Mouse (Mus musculus): ENCODE measurements around the gene Bcl9l.
"Not testable (repeated sequence)": the region's sequence is repeated elsewhere in the genome, so short reads cannot be mapped to it uniquely, and the experiment has no call there.

Bcl9l gene

DNA sequence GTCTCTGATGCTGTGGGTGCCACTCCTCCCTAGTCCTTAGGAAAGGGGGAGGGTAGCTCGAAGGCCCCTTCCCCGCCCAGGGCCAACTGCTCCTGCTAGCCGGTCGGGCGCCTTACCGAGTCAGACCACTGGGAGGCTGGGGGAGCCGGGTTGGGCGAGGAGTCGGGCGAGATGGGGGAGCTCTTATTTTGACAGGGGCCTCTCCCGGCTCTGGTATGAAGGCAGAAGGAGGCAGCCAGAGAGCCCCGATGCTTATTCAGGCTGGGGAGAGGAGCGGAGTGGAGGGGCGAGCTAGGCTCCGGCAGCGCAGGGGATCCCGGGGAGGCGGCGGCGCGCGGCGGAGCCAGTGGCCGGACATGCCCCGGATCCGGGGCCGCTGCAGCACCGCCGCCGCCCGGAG is at the start of gene Bcl9l:
Gene Bcl9l (plus strand): TSS at position 274 of the 400 bp plus-strand sequence.
- no peak for DNase-seq (ENCODE audit: low read depth, low spot score)

DNA sequence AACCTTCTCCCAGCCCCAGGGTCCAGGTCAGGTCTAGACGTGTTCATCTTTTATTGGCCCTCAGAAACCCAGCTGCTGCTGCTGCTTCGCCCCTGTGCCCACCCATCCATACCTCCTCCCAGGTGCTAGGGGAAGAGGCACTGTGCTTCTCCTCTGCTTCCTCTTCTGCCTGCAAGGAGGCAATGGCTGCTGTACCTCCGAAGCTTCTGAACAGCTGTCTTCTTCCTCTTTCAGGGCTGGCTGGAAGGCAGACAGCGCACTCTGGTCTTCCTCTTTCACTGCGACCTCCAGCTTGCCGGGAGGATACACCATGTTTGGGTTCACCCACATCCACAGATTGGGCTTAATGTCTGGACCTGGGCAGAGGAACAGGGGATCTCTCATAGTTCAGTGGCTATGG is 46.9 kb upstream of the Bcl9l start:
- DNase-seq (ENCODE audit: low read depth, low spot score), result no peak

DNA sequence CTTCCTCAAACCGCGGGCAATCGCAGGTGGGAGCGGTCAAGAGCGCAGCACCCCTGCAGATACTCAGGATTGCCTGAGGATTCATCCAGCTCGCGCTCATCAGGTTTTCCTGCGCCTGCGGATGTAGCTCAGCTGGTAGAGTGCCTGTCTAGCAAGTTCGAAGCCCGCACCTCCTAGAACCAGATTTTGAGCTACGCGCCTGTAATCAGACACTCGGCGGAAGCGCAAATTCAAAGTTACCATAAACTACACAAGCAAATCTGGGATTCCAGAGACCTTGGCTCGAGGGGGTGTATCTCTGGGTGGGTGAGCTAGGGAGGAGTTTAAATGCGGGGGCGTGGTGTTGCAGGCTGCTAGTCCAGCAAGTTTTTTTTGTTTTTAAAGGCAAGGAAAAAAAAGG is 41.7 kb upstream of the Bcl9l start, which contains the start of gene Foxr1:
Gene Foxr1 (minus strand): TSS at position 176 of the 400 bp plus-strand sequence.
- DNase-seq (ENCODE audit: low read depth, low spot score), result no peak

DNA sequence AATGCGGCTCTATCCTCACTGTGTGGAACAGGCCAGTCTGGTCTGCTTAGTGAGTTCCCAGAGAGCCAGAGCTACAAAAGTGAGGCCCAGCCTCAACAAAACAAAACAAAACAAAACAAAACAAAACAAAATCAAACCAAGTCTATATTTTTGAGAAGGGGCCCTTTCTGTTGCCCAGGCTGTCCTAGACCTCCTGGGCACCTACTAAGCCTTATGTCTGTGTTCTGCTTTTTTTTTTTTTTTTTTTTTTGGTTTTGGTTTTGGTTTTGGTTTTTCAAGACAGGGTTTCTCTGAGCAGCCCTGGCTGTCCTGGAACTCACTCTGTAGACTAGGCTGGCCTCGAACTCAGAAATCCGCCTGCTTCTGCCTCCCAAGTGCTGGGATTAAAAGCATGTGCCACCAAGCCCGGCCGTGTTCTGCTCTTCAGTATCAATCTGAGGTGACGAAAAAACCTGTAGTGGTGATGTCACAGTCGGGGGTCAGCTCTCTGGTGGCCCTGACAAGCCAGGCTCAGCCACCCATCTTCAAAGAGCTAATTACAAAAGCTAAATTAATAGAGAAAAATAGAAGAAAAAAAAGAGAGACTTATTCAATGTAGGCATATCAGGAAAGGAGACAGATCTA is 38.1 kb upstream of the Bcl9l start:
- DNase-seq (ENCODE audit: low read depth, low spot score), result not testable (repeated sequence)

DNA sequence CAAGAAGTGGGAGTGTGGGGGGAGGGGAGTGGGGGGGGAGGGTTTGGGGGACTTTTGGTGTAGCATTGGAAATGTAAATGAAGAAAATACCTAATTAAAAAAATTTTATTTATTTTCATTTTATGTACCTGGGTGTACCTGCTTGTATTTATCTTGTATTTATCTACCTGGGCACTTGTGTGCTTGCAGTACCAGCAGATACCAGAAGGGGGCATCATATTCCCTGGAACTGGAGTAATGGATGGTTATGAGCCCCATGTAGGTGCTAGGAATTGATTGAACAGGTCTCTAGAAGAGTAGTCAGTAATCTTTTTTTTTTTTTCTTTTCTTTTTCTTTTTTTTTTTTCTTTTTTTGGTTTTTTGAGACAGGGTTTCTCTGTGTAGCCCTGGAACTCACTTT is 32.2 kb upstream of the Bcl9l start:
- peak; percentile 46 for DNase-seq (ENCODE audit: low read depth, low spot score)

DNA sequence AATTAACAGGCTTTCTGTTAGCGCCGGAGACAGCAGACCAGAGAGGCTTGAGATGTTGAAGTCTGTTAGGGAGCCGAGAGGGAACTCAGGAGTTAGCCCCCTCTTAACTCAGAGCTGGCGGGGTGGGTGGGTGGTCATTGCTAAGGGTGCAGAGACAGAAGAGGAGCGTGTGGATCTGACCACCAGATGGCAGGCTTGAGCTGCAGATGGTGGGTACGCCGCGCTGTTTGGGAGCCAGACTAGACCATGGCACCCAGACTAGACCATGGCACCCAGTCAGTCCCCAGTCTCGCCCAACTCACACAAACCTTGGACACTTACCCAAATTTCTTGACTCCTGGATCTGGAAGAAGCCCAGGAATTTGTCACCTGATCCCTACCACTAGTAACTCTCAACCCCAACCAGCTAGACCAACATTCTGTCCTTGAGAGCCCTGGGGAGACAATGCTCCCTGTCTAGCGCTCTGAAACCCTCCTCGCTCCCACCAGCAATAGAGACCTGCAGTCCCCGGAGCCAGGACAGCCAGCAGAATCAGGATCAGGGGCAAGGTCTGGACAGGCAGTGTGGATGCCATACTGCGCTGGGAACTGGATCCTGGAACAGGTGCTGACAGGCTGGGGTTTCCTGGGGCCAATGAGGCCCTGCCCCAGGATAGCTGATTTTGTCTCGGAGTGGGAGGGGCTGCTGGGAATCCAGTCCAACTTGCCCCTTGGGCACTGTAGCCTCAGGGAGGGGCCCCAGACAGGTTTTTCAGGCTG is 28.3 kb upstream of the Bcl9l start:
- peak; percentile 20 for DNase-seq (ENCODE audit: low read depth, low spot score)

DNA sequence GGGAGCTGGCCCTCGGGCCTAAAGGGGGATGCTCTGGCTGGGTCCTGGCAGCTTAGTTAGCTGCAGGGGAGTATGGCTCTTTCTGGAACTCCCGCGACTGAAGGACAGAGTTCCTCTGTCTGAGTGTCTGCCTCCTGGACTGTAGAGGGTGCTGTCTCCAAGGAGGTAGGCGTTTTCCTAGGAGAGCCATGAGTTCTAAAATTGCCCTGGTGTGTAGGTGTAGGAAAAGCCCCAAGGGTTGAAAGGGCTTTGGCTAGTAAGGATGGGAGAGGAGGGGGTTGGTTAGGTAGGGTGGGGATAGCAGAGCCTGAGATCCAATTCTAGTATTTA is 27.8 kb upstream of the Bcl9l start, which contains the start of gene Upk2:
Gene Upk2 (minus strand): TSS at position 86 of the 330 bp plus-strand sequence.
- no peak for DNase-seq (ENCODE audit: low read depth, low spot score)

DNA sequence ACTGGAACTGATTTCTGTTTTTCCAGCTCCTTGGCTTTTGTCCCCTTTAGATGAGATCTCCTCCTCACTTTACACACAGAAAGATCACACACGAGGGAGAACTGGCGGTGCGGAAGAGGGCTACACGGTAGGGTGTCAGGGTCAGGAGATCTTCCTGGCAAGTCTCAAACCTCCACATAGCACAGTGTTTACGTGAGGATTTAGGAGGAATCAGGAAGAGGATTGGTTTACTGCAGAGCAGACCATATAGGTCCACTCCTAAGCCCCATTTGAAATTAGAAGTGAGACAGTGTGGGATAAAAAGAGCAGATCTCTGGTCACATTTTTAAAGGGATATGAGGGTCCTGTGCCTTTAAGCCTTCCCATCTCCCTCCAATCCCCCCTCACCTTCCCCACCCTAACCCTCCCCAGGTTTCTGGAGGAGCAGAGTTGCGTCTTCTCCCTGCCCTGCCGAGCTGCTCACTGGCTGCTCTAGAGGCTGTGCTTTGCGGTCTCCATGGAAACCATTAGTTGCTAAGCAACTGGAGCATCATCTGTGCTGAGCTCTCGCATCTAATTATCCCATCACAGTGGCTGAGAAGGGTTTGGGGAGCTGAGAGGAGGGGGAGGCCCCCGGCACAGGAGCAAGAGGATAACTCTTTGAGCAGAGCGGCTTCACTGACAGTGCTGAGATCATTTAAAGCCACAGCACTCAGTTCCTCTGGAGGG is 25.4 kb upstream of the Bcl9l start:
- no peak for DNase-seq (ENCODE audit: low read depth, low spot score)

DNA sequence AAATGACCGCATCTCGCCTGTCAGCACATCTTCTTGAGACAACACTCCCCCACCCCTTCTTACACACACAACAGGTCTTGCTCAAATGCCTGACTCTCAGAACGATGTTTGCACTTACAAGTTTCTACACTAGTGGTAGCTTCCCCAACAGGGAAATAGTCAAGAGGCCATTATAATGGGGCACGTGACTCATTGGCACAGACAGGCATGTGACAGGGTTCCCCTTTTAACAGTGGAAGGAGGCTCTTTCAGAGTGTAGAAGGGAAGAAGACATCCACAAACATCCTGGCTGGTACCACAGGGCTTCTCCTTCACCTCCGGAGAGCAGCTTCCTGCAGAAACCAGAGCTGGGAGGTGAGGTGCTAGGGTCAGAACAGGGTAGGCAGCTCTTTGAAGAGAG is 20.7 kb upstream of the Bcl9l start:
- no peak for DNase-seq (ENCODE audit: low read depth, low spot score)

DNA sequence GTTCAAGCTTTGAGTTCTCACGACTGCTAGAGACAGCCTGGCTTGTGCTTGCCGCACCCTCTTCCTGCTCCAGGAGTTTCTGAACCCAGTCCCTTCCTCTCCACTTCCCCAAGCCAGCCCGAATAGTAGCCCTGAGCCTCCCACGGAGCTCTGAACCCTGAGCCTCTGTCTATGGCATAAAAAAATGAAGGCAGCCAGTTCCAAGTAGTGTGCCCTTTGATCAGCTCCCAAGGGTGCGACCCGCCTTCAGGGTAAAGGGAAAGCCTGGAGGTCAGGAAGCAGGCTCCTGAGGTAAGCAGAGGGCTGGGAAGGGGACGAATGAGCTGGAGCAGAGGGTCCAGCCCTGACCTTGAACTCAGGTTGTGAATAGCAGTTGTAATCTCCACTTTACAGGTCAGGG is 14.4 kb upstream of the Bcl9l start:
- DNase-seq (ENCODE audit: low read depth, low spot score), result no peak

DNA sequence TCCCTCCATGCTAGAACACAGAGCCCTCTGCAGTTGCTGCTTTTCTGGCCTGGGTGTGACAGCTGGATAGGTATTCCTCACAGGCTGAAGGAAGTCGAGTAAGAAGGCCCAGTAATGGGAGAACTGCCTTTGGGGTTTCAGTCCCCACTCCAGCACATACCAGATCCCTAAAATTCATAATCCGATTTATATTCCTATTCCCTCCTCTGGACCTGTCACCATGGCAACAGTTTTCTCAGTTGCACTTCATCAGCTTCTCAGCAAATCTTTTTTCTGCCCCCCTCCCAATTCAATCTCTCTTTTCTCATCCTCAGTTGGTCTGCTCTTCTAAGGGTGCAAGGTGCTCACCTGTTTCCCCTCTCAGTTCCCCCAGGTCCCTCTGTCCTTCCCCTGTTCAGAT is 13.8 kb upstream of the Bcl9l start:
- DNase-seq (ENCODE audit: low read depth, low spot score), result no peak

DNA sequence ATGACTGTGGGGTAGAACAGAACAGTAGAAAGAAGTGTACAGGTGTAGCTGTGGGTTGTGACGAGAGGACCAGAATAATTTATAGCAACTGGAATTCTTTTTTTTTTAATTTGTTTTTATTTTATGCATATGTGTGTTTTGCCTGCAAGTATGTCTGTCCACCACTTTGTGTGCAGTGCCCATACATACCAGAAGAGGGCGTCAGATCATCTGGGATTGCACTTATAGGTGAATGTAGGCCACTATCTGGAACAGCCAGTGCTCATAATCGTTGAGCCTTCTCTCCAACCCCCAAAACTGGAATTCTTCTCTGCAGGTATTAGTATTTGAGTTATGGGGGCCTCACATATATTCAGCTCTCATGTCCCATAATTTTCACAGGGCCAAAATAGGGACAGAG is 9.4 kb upstream of the Bcl9l start:
- DNase-seq (ENCODE audit: low read depth, low spot score), result no peak

DNA sequence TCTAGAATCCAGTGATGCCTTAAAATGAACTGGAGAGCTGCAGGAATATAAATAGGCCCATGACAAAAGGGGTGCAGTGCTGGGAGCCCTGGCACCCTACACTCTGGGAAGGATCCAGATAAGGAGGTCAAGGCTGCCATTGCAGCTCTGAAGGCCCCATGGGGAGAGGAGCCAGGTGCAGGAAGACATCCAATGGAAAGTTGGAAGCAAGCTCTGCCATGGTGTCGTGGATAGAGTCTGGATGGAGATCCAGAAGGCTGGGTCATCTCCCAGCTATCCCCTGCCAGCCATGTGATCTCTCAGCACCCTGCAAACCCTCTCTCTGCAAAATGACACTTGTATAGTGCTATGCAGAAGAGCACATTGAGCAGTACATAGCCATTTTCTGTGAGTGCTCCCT is 8.3 kb upstream of the Bcl9l start:
- DNase-seq (ENCODE audit: low read depth, low spot score), result no peak

DNA sequence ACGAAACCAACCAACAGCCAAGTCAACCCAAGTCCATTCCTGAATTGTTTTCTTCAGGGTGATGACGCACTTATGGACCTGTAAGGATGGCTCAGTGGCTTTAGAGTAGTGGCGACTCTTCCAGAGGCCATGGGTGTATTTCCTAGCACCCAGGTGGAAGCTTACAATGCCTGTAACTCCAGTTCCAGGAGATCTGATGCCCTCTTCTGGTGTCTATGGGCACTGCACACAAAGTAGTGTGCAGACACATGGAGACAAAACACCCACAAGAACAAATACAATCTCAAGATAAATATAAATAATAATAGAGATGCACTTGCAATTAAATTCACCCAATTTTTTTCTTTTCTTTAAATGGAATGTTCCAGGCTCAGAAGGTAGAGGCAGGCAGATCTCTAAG is 6.7 kb upstream of the Bcl9l start:
- DNase-seq (ENCODE audit: low read depth, low spot score), result no peak

DNA sequence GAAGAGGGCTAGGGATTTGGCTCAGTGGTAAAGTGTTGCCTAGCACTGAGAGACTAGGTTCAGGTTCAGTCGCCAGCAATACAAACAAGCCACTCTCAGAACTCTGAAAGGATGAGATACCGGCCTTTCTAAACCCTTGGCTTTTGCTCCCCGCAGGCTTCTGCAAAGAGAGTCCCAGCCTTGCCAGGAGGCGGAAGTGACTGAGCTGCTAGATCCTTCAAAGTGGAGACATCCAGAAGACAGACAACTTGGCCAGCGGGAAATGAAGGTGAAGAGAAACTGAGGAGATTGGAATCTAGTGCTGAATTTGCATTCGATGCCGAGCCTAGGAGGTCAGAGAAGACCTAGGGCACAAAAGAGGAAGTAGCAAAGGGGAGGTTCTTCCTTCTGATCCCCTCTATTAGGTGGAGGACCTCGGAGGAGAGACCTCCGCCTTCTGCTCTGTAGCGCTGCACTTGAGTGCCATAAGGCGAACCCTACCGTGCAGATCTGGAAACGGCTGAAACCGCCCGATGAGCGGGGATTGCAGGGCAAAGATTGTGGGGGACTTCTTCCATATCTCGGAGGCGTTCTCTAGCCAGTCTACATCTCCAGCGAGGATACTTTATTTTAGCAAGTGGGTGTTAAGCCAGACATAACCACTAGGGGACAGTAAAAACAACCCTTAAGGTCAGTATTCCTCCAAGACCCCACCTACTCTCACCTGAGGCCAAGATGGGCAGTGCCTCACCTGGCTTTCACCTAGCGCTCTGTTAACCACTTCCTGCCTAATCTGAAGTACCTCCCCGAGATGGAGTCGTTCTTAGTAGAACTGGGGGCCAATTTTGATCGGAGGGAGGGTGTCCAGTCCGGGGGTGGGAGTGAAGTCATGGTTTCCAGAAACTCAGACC is 5.0 kb upstream of the Bcl9l start:
- peak; percentile 20 for DNase-seq (ENCODE audit: low read depth, low spot score)

DNA sequence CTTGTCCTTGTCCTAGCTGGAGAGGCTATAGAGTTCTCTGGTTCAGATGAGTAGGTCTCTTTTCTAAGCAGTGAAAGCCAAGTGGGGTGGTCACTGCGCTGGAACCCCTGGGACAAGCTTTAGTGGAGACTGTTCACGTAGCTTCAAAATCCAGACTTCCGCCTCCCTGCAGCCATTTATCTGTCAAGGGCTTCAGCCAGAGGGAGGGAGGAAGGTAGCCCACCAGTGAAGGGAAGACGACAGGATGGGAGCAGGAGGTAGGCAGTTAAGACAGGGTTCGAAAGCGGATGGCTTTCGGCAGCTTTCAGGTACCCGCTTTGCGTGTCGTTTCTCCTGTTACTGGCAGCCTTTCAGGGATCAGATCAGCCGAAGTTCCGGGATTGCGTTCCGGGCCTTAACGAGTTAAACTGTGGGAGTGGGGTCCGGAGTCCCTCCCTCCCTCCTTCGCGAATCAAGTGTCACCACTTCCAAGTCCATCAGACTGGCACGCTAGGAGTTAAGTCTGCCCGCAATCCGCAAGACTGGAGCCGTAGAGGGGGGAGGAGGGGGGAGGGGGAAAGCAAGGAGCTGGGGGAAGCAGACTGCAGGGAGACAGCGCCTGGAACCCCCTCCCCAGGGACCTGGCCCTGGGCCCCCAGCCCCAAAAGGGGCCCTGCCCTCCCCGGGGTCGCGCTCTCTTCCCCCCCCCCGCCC is 4.2 kb upstream of the Bcl9l start:
- DNase-seq (ENCODE audit: low read depth, low spot score), result no peak

DNA sequence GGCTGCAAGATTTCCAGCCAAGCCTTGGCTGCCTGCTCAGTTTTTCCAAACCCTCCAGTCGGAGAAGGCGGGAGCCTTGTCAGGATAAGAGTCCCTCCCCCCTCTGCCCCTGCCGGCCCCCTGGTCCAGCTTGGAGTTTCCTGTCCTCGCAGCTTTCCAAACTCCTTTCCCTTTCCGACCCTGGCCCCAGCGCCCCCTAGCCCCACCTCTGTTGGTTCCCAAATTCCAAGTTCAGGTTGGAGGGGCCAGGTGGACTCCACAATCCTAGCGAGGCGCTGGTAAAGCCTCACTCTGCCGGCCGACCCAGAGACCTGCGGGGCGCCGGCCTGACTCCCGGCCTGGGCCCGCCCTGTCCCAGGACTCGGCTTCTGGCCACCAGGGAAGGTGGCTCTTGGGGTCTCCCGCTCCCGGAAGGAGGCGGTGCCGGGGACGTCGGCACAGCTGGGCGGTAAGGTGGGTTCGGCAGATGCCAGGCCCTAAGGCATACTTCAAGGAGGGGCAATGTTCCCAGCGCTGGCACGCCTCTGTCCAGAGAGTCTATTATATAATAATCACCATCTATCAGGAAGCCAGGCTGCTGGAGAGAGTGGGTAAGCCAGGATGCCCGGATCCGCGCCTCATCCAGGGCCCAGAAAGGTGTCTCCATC is 3.5 kb upstream of the Bcl9l start:
- DNase-seq (ENCODE audit: low read depth, low spot score), result no peak

DNA sequence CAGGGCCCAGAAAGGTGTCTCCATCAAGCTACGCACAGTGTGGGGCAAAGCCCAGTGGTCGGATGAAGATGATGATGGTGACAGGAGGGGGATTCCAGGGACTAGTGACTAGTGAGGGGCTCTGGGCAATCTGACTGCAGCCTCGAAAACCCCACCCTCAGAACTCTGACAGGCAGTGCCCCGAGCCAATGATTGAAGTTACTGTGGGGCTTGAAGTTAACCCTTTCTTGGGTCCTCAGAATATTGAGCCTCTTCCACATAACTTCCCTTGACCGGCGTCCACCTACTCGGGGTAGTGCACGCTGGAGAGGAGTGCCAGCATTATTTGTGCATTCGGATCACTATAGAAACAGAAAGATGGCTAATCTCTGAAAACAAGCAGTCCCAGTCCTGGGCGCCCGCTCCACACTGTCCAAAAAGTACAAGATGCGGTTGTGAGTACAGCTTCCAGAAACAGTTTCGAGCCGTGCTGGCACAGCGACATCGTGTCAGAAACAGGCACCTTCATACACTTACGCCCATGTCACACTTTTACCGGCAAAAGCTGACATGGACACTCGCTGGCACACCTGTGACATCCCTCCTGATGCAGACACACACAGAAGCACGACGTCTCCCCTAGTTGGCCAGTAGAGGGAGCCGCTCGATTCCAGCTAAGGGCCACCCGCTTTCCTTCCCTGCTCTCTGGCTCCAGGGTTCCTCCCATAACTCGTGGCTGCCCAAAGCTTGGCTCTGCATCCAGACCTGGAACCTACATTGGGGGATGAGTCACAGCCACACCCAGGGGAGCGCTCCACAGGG is 2.8 kb upstream of the Bcl9l start:
- DNase-seq (ENCODE audit: low read depth, low spot score), result peak; percentile 28

DNA sequence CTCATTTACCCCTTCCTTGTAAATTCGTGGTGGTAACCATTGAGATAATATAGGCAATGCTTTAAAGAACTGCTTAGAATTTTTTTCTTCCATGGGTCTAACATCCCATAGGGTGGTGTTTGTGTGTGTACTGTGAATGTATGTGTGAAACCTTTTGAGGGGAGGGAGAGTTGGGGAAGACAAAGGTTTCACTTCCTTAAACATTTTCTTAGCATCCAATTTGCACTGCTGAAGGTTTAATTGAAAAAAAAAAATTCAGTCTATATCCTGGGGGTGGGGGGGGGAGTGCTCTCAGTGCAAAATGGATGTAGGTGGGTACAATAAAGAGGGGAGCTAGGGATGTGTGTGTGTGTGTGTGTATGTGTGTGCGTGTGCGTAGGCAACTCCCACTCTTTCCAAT is 513 bp upstream of the Bcl9l start:
- DNase-seq (ENCODE audit: low read depth, low spot score), result no peak

DNA sequence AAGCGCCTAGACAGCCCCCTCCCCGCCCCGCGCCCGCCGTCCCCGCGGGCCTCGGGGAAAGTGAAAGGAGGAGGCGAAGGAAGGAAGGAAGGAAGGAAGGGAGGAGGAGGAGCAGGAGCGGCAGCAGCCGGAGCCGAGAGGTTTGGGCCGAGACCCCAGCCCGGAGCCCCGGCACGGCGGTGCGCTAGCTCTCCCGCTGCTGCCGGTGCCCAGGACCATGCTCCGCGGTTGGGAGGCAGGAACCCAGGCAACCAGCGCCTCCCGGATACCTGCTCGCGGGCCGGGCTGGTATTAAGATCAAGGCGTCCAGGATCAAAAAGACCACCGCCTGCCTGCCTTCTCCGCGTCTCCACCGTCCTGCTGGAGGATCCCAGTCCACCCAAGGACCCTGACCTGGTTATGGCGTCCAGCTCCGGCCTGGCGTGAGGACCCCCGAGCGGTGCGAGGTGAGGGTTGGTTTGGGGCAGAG is 450 bp downstream of the Bcl9l start:
- DNase-seq (ENCODE audit: low read depth, low spot score), result no peak

All from c-Kit-negative CD71-positive TER-119-positive erythroid progenitor cells, embryonic 14.5 days (primary cell).